Mouse (Mus musculus) midbrain, embryonic 14.5 days (tissue): ENCODE measurements around the gene Slc2a13. TPM values are rescaled to one million over a fixed set of nuclear protein-coding genes. Genes with fewer than 3 reads are reported as not detected.

Experiments
- ATAC-seq: fragments of 200-750 bp; cut with Nextera tagmentation; 2 replicates; pipeline ENCODE4 v1.8.0; 2017; ENCODE audit warnings: moderate number of reproducible peaks, moderate library complexity; ENCODE audit not compliant: low FRiP score, low TSS enrichment
- DNase-seq: peaks from one replicate; pipeline ENCODE4 v3.0.0-alpha.2; 2015
- H3K27ac ChIP-seq: fragments of 300-500 bp; sonication (generic); replicated peaks from 2 replicates; pipeline ENCODE4 v1.5.1; 2014; ENCODE audit warnings: mild to moderate bottlenecking, low read depth, low read length, moderate library complexity
- H3K27me3 ChIP-seq: fragments of 300-500 bp; sonication (generic); 2 replicates; pipeline ENCODE4 v1.6.1; 2014; ENCODE audit warnings: low read length, control low read depth, mixed read lengths; ENCODE audit not compliant: control insufficient read depth, insufficient read depth
- H3K36me3 ChIP-seq: fragments of 300-500 bp; sonication (generic); 2 replicates; pipeline ENCODE4 v1.6.1; 2014; ENCODE audit warnings: low read length, control low read depth; ENCODE audit not compliant: control insufficient read depth, insufficient read depth
- H3K4me1 ChIP-seq: fragments of 300-500 bp; sonication (generic); 2 replicates; pipeline ENCODE4 v1.6.1; 2014; ENCODE audit warnings: mild to moderate bottlenecking, antibody characterized with exemption, low read length, control low read depth; ENCODE audit not compliant: control insufficient read depth, insufficient read depth
- H3K4me2 ChIP-seq: fragments of 300-500 bp; sonication (generic); 2 replicates; pipeline ENCODE4 v1.6.1; 2014; ENCODE audit warnings: mild to moderate bottlenecking, low read length, moderate library complexity
- H3K4me3 ChIP-seq: fragments of 300-500 bp; sonication (generic); replicated peaks from 2 replicates; pipeline ENCODE4 v1.5.1; 2014; ENCODE audit warnings: low read depth, low read length
- H3K9ac ChIP-seq: fragments of 300-500 bp; sonication (generic); replicated peaks from 2 replicates; pipeline ENCODE4 v1.6.1; 2014; ENCODE audit warnings: mild to moderate bottlenecking, low read length, moderate library complexity
- H3K9me3 ChIP-seq: fragments of 300-500 bp; sonication (generic); 2 replicates; pipeline ENCODE4 v1.6.1; 2016; ENCODE audit warnings: low read length, control low read depth, mixed read lengths; ENCODE audit not compliant: control insufficient read depth
- WGBS: fragments of 180-500 bp; shearing (Covaris S2); extraction: QIAGEN DNeasy Blood & Tissue Kit; methylation state at CpG from one replicate; pipeline ENCODE4 v1.1.7; 2014; 5-methylcytosine and 5-hydroxymethylcytosine counted together
- polyA plus RNA-seq: library from polyadenylated mRNA; unstranded; fragments of >200 nt; fragmentation: Nextera tagmentation; extraction: Ambion mirVana; gene quantifications from 2 replicates; pipeline ENCODE4 v1.2.1, GENCODE M21; 2014

The Slc2a13 gene
- 4.1 and 4.3 TPM in 2 replicates for polyA plus RNA-seq

GRCm38 (mm10) chr15:91573111-91573538, at the start of gene Slc2a13:
Slc2a13 (minus strand) TSS chr15:91573261.
- Histone ChIP-seq H3K4me3 (peak within 1 kb of the TSS; percentile 77), H3K27me3 (0 out of 2 replicates have a peak, but pooled peaks cover 5% of the 10 kb centered on the region), H3K9me3 (no peaks in the 10 kb centered on the region), H3K9ac (peak within 1 kb of the TSS; percentile 80), H3K4me1 (peaks cover 12% of the 10 kb centered on the region; the same call in 1 of the 2 replicates), H3K4me2 (peak within 1 kb of the TSS; percentile 97), H3K36me3 (no peaks in the 10 kb centered on the region), H3K27ac (peak within 1 kb of the TSS; percentile 85)
- ATAC-seq (peak; percentile 96), DNase-seq (peak; percentile 96)
- 0% methylated on average over 26 of the region's 26 CpGs for WGBS

GRCm38 (mm10) chr15:91616016-91616415, 43.0 kb upstream of the Slc2a13 start:
- no peak overlapping the region for H3K4me2 ChIP-seq
- H3K27ac ChIP-seq = no peak overlapping the region
- H3K27me3 ChIP-seq = no peaks in the 10 kb centered on the region
- ATAC-seq (no peak), DNase-seq (no peak)
- no peaks in the 10 kb centered on the region for H3K4me1 ChIP-seq
- H3K36me3 ChIP-seq = no peaks in the 10 kb centered on the region
- no peak overlapping the region for H3K9ac ChIP-seq
- H3K4me3 ChIP-seq = no peak overlapping the region
- H3K9me3 ChIP-seq = no peaks in the 10 kb centered on the region
- 93% methylated on average over 12 of the region's 12 CpGs for WGBS

- 92% methylated on average over 4 of the region's 4 CpGs for WGBS
- no peak for ATAC-seq
- DNase-seq = no peak
Measured at GRCm38 (mm10) chr15:91615532-91615931, 42.5 kb upstream of the Slc2a13 start.

GRCm38 (mm10) chr15:91613981-91614665, 41.1 kb upstream of the Slc2a13 start:
- H3K36me3 ChIP-seq = no peaks in the 10 kb centered on the region
- WGBS = 81% methylated on average over 11 of the region's 11 CpGs
- no peak overlapping the region for H3K4me2 ChIP-seq
- H3K4me3 ChIP-seq = no peak overlapping the region
- no peaks in the 10 kb centered on the region for H3K4me1 ChIP-seq
- H3K9ac ChIP-seq = no peak overlapping the region
- H3K27ac ChIP-seq = no peak overlapping the region
- DNase-seq = peak; percentile 48
- ATAC-seq = no peak
- H3K9me3 ChIP-seq = no peaks in the 10 kb centered on the region
- H3K27me3 ChIP-seq = no peaks in the 10 kb centered on the region

More at GRCm38 (mm10) chr15:91615532-91615931, 42.5 kb upstream of the Slc2a13 start:
- H3K9me3 ChIP-seq = no peaks in the 10 kb centered on the region
- H3K4me2 ChIP-seq = no peak overlapping the region
- H3K4me3 ChIP-seq = no peak overlapping the region
- no peaks in the 10 kb centered on the region for H3K27me3 ChIP-seq
- no peak overlapping the region for H3K9ac ChIP-seq
- H3K4me1 ChIP-seq = no peaks in the 10 kb centered on the region
- no peaks in the 10 kb centered on the region for H3K36me3 ChIP-seq
- H3K27ac ChIP-seq = no peak overlapping the region

GRCm38 (mm10) chr15:91609713-91610112, 36.7 kb upstream of the Slc2a13 start:
- Histone ChIP-seq H3K4me2 (no peak overlapping the region), H3K27me3 (no peaks in the 10 kb centered on the region), H3K9me3 (no peaks in the 10 kb centered on the region), H3K36me3 (no peaks in the 10 kb centered on the region), H3K4me1 (no peaks in the 10 kb centered on the region), H3K4me3 (no peak overlapping the region), H3K9ac (no peak overlapping the region), H3K27ac (no peak overlapping the region)
- 32% methylated on average over 8 of the region's 8 CpGs for WGBS
- peak; percentile 82 for DNase-seq
- no peak for ATAC-seq

- ATAC-seq (no peak), DNase-seq (no peak)
- no peaks in the 10 kb centered on the region for H3K27me3 ChIP-seq
- 84% methylated on average over 2 of the region's 2 CpGs for WGBS
- H3K36me3 ChIP-seq = no peaks in the 10 kb centered on the region
- H3K9me3 ChIP-seq = no peaks in the 10 kb centered on the region
- no peak overlapping the region for H3K27ac ChIP-seq
- no peaks in the 10 kb centered on the region for H3K4me1 ChIP-seq
- H3K4me2 ChIP-seq = no peak overlapping the region
- H3K9ac ChIP-seq = no peak overlapping the region
- no peak overlapping the region for H3K4me3 ChIP-seq
Measured at GRCm38 (mm10) chr15:91608811-91609210, 35.8 kb upstream of the Slc2a13 start.

GRCm38 (mm10) chr15:91601197-91601596, 28.1 kb upstream of the Slc2a13 start:
- H3K4me3 ChIP-seq = no peak overlapping the region
- WGBS = 89% methylated on average over 7 of the region's 7 CpGs

GRCm38 (mm10) chr15:91597290-91597689, 24.2 kb upstream of the Slc2a13 start:
- H3K27me3 ChIP-seq = no peaks in the 10 kb centered on the region
- H3K4me3 ChIP-seq = no peak overlapping the region
- no peak for DNase-seq
- H3K36me3 ChIP-seq = no peaks in the 10 kb centered on the region
- no peaks in the 10 kb centered on the region for H3K9me3 ChIP-seq
- no peaks in the 10 kb centered on the region for H3K4me1 ChIP-seq
- no peak overlapping the region for H3K9ac ChIP-seq
- H3K4me2 ChIP-seq = no peak overlapping the region
- ATAC-seq = no peak
- WGBS = 88% methylated on average over 5 of the region's 5 CpGs
- no peak overlapping the region for H3K27ac ChIP-seq

More at GRCm38 (mm10) chr15:91601197-91601596, 28.1 kb upstream of the Slc2a13 start:
- no peak overlapping the region for H3K27ac ChIP-seq
- no peaks in the 10 kb centered on the region for H3K4me1 ChIP-seq
- no peak for DNase-seq
- H3K27me3 ChIP-seq = no peaks in the 10 kb centered on the region
- no peak for ATAC-seq
- no peak overlapping the region for H3K4me2 ChIP-seq
- H3K9me3 ChIP-seq = no peaks in the 10 kb centered on the region
- no peak overlapping the region for H3K9ac ChIP-seq
- H3K36me3 ChIP-seq = no peaks in the 10 kb centered on the region

GRCm38 (mm10) chr15:91574492-91574891, 1.4 kb upstream of the Slc2a13 start:
- ATAC-seq (no peak), DNase-seq (peak; percentile 93)
- H3K36me3 ChIP-seq = no peaks in the 10 kb centered on the region
- H3K4me2 ChIP-seq = no peak overlapping the region
- H3K9ac ChIP-seq = no peak overlapping the region
- 38% methylated on average over 8 of the region's 8 CpGs for WGBS
- no peak overlapping the region for H3K4me3 ChIP-seq
- H3K27ac ChIP-seq = no peak overlapping the region
- H3K27me3 ChIP-seq = 0 out of 2 replicates have a peak, but pooled peaks cover 5% of the 10 kb centered on the region
- no peaks in the 10 kb centered on the region for H3K9me3 ChIP-seq
- peaks cover 12% of the 10 kb centered on the region; the same call in 1 of the 2 replicates for H3K4me1 ChIP-seq
